Mouse (Mus musculus) hindbrain, postnatal 0 days (tissue): ENCODE results near the gene Jak3. TPM values are rescaled to one million over a fixed set of nuclear protein-coding genes. Genes with fewer than 3 reads are reported as not detected.

Source experiments
- ATAC-seq: fragments of 200-750 bp; cut with Nextera tagmentation; 2 replicates; pipeline ENCODE4 v1.8.0; 2017; ENCODE audit warnings: mild to moderate bottlenecking, moderate TSS enrichment, moderate library complexity
- DNase-seq: peaks from one replicate; pipeline ENCODE4 v3.0.0-alpha.2; 2015; ENCODE audit warnings: low spot score
- H3K27ac ChIP-seq: fragments of 300-500 bp; sonication (generic); 2 replicates; pipeline ENCODE4 v1.5.1; 2014; ENCODE audit warnings: mild to moderate bottlenecking
- H3K27me3 ChIP-seq: fragments of 300-500 bp; sonication (generic); 2 replicates; pipeline ENCODE4 v1.6.1; 2014; ENCODE audit warnings: low read length, mixed read lengths; ENCODE audit not compliant: insufficient read depth
- H3K36me3 ChIP-seq: fragments of 300-500 bp; sonication (generic); 2 replicates; pipeline ENCODE4 v1.6.1; 2014; ENCODE audit warnings: low read length, mixed read lengths; ENCODE audit not compliant: insufficient read depth
- H3K4me1 ChIP-seq: fragments of 300-500 bp; sonication (generic); 2 replicates; pipeline ENCODE4 v1.6.1; 2014; ENCODE audit warnings: antibody characterized with exemption, low read length, mixed read lengths; ENCODE audit not compliant: insufficient read depth
- H3K4me2 ChIP-seq: fragments of 300-500 bp; sonication (generic); 2 replicates; pipeline ENCODE4 v1.6.1; 2014; ENCODE audit warnings: low read depth, mild to moderate bottlenecking, low read length, moderate library complexity, mixed read lengths
- H3K4me3 ChIP-seq: fragments of 300-500 bp; sonication (generic); 2 replicates; pipeline ENCODE4 v1.5.1; 2014; ENCODE audit warnings: low read length
- H3K9ac ChIP-seq: fragments of 300-500 bp; sonication (generic); replicated peaks from 2 replicates; pipeline ENCODE4 v1.6.1; 2014; ENCODE audit warnings: mild to moderate bottlenecking, low read length, moderate library complexity, mixed read lengths
- H3K9me3 ChIP-seq: fragments of 300-500 bp; sonication (generic); 2 replicates; pipeline ENCODE4 v1.6.1; 2016; ENCODE audit warnings: low read length, mixed read lengths
- CTCF ChIP-seq: IDR thresholded peaks from 2 replicates; pipeline ENCODE4 v1.5.1; 2016; ENCODE audit warnings: antibody characterized with exemption, control low read depth, low read depth
- WGBS: fragments of 180-500 bp; shearing (Covaris S2); extraction: QIAGEN DNeasy Blood & Tissue Kit; methylation state at CpG from one replicate; pipeline ENCODE4 v1.1.7; 2014; 5-methylcytosine and 5-hydroxymethylcytosine counted together
- polyA plus RNA-seq: library from polyadenylated mRNA; unstranded; fragments of >200 nt; fragmentation: Nextera tagmentation; extraction: Ambion mirVana; gene quantifications from 2 replicates; pipeline ENCODE4 v1.2.1, GENCODE M21; 2015
- total RNA-seq: library from RNA; depleted of rRNA; stranded (reverse); fragments of >200 nt; gene quantifications from 2 replicates; pipeline ENCODE4 v1.2.3, GENCODE M21; 2014

The Jak3 gene
- total and polyA plus RNA-seq, 2 experiments from 2014 or later: 7.4 to 15.3 TPM

DNA sequence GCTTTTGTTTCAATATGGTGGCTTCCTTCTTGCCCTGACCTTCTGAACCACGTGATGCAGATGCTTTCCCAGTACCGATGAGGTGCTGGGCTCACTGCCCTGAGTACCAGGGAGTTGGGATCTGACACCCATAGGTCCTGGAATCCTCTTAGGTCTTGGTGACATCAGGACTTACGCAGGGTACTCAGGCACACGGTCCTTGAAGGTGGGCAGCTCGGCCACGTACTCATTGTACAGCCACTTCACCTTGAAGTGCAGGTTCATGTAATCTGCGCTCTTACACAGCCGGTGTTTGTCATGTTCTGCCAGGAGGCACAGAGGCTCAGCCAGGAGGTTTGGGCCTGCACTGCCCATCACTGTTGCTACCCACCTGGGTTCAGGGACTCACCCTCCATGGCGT lies 30.6 kb upstream of the Jak3 start:
- Histone ChIP-seq H3K9me3 (no peaks in the 10 kb centered on the region), H3K4me2 (no peak overlapping the region), H3K36me3 (peaks cover 53% of the 10 kb centered on the region), H3K9ac (no peak overlapping the region), H3K4me1 (no peaks in the 10 kb centered on the region), H3K27ac (no peak overlapping the region), H3K4me3 (no peak overlapping the region), H3K27me3 (no peaks in the 10 kb centered on the region)
- WGBS: 87% methylated on average over 9 of the region's 9 CpGs
- DNase-seq: no peak
- ATAC-seq: no peak
- no peak for TF ChIP-seq CTCF

DNA sequence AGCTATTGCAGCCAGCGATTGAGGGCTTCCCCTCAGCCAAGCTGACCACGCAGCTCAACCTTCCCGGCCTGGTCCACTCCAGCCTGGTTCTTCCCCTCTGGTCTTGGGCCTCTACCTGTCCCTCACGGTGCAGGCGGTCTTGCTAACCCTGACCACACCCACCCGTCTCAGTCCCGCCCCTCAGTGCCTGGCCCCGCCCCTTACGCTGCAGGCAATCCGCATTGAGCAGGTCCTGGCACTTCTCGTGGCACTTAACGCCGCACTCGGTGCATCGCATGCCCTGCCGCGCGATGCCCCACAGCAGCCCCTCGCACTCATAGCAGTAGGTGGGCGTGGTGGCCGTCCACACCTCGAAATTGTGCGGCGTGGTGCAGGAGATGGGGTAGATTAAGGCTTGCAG lies 21.5 kb upstream of the Jak3 start:
- Histone ChIP-seq H3K9ac (no peak overlapping the region), H3K36me3 (peaks cover 17% of the 10 kb centered on the region; the same call in 1 of the 2 replicates), H3K4me1 (no peaks in the 10 kb centered on the region), H3K27ac (no peak overlapping the region), H3K4me3 (no peak overlapping the region), H3K4me2 (no peak overlapping the region), H3K27me3 (peaks cover 7% of the 10 kb centered on the region), H3K9me3 (no peaks in the 10 kb centered on the region)
- ATAC-seq: peak; percentile 38; the same call in 1 of the 2 replicates
- WGBS: 7% methylated on average over 15 of the region's 24 CpGs
- DNase-seq: no peak
- no peak for TF ChIP-seq CTCF

DNA sequence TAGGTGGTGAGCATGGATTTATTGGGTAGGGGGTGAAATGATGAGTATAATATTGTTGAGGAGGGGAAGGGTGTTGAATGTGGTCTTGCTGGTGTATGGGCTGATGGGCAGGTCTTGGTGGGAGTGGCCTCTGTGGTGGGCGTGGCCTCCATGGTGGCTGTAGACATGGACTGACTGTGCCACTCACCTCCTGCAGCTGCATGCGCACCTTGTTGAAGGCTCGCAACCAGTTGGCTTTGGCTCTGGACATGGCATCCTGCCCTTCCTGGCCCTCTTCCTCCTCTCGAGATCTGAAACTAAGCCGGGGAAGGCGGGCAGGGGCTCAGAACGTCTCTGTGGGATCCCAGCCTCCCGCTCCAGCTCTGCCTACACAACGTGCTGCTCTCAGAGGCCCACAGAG lies 18.3 kb upstream of the Jak3 start:
- no peak for TF ChIP-seq CTCF
- H3K4me3 ChIP-seq: no peak overlapping the region
- H3K9ac ChIP-seq: no peak overlapping the region
- no peak overlapping the region for H3K27ac ChIP-seq
- H3K4me1 ChIP-seq: no peaks in the 10 kb centered on the region
- 0 out of 2 replicates have a peak, but pooled peaks cover 7% of the 10 kb centered on the region for H3K36me3 ChIP-seq
- DNase-seq (no peak), ATAC-seq (no peak)
- WGBS: 26% methylated on average over 9 of the region's 9 CpGs
- H3K27me3 ChIP-seq: peaks cover 7% of the 10 kb centered on the region
- H3K9me3 ChIP-seq: no peaks in the 10 kb centered on the region
- H3K4me2 ChIP-seq: no peak overlapping the region

- H3K36me3 ChIP-seq: 0 out of 2 replicates have a peak, but pooled peaks cover 15% of the 10 kb centered on the region
- no peak for DNase-seq
- no peaks in the 10 kb centered on the region for H3K9me3 ChIP-seq
- no peak overlapping the region for H3K4me3 ChIP-seq
- no peak overlapping the region for H3K4me2 ChIP-seq
- ATAC-seq: no peak
- no peak for TF ChIP-seq CTCF
- H3K27ac ChIP-seq: no peak overlapping the region
- peaks cover 7% of the 10 kb centered on the region for H3K27me3 ChIP-seq
- no peaks in the 10 kb centered on the region for H3K4me1 ChIP-seq
- H3K9ac ChIP-seq: no peak overlapping the region
- WGBS: 32% methylated on average over 17 of the region's 17 CpGs
These were observed 17.5 kb upstream of the Jak3 start for GRCm38 (mm10) chr8:71658515-71659049.

DNA sequence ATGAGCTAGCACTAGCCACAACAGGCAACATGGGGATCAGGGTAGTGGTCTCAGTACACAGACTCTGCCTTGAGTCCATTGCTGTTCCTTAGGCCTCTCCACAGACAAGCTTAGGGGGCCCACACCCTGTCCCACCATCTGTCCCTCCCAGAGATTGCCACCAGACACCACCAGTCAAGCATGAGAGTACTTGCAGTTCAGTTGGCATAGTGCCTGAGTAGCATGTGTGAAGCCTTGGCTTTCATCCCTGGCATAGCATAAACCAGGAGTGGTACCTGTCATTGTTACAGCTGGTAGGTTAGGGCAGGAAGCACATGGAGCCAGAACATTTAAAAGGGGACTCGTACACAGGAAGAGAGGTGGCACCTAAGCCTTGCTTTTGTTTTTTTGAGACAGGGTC lies 16.3 kb upstream of the Jak3 start:
- H3K27me3 ChIP-seq: peaks cover 7% of the 10 kb centered on the region; the same call in 1 of the 2 replicates
- no peak overlapping the region for H3K4me3 ChIP-seq
- H3K9me3 ChIP-seq: no peaks in the 10 kb centered on the region
- H3K27ac ChIP-seq: peak overlapping the region; percentile 20; the same call in 1 of the 2 replicates
- ATAC-seq (peak; percentile 50), DNase-seq (peak; percentile 86)
- H3K9ac ChIP-seq: no peak overlapping the region
- H3K4me2 ChIP-seq: no peak overlapping the region
- H3K36me3 ChIP-seq: peaks cover 17% of the 10 kb centered on the region; the same call in 1 of the 2 replicates
- 37% methylated on average over 1 of the region's 1 CpGs for WGBS
- no peaks in the 10 kb centered on the region for H3K4me1 ChIP-seq
- TF ChIP-seq CTCF: no peak

- 10% methylated on average over 36 of the region's 36 CpGs for WGBS
- 0 out of 2 replicates have a peak, but pooled peaks cover under 1% of the 10 kb centered on the region for H3K4me1 ChIP-seq
- peaks cover 7% of the 10 kb centered on the region; the same call in 1 of the 2 replicates for H3K27me3 ChIP-seq
- no peak overlapping the region for H3K4me2 ChIP-seq
- ATAC-seq (peak; percentile 61), DNase-seq (peak; percentile 95)
- no peak overlapping the region for H3K4me3 ChIP-seq
- no peak overlapping the region for H3K9ac ChIP-seq
- no peaks in the 10 kb centered on the region for H3K9me3 ChIP-seq
- peak overlapping the region; percentile 20; the same call in 1 of the 2 replicates for H3K27ac ChIP-seq
- peak; percentile 97 for TF ChIP-seq CTCF
- peaks cover 17% of the 10 kb centered on the region; the same call in 1 of the 2 replicates for H3K36me3 ChIP-seq
These were observed 15.6 kb upstream of the Jak3 start for GRCm38 (mm10) chr8:71660325-71661120.
